Mouse (Mus musculus): ENCODE measurements around the gene Lrrc8c. TPM values are rescaled to one million over a fixed set of nuclear protein-coding genes. Genes with fewer than 3 reads are reported as not detected.
A peak's percentile ranks its signal among the peaks of the same experiment; 100 is the strongest.
"Not testable (repeated sequence)": the region's sequence is repeated elsewhere in the genome, so short reads cannot be mapped to it uniquely, and the experiment has no call there.

The Lrrc8c gene
- total RNA-seq, 2 experiments from 2014 or later: 55.5 to 58.8 TPM

DNA sequence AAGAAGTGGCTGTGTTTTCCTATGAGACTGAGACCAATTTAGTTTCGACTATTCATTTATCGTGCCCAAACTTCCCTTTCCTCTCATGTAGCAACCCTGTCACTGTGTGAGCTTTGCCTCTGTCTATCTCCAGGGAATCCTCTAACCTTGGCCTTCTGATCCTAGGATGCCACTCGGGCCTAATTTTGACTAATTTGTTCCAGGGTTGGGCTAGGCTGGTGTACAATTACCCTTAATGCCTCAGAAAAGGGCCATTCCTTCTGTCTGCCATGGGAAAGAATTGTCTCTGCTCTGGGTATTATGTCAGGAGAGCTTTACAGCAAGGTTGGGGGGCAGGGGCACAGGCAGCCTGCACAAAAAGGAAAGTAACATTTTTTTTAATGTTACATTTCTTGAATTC, 107.2 kb downstream of the Lrrc8c start:
- intact Hi-C loops (cut with DNase I): no loop called here
- no peak for DNase-seq

DNA sequence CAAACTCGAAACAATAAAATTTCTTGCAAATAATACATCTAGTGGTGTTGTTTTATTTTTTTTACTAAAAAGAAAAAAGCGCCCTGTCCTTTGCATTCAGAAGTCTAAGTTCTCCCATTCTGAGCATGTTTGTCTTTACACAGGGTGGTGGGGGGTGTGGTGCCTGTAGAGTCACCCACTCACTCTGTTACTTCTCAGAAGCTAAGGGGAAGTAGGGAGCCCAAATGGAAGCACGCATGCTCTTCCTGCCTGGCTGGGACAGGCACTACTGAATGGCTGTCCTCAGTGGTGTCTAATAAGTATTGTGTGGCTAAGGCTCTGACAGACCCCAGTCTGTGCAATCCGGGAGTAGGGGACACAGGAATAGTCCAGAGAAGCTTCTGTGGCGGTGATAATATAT, 107.9 kb downstream of the Lrrc8c start:
- no peak for DNase-seq

DNA sequence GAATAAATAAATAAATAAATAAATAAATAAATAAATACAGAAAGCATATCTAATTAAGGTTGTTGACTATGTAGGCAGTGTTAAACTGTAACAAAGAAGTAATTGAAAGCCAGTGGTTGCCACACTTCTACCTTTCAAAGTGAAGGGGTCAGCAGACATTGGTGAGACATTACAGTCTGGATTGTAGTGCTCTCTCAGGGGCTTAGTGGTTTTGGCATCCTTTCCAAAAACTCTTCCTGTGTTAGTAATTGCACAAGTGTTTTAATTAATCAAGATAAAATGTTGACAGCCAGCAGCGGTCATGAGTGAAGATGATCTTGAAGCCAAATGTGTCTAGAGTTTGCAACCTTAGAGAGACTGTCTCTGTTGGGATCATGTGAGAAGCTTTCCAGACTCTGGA, 110.8 kb downstream of the Lrrc8c start:
- DNase-seq: no peak
- intact Hi-C loops (cut with DNase I): no loop called here

More for the DNA sequence above, 107.9 kb downstream of the Lrrc8c start:
- intact Hi-C loops (cut with DNase I): no loop called here

DNA sequence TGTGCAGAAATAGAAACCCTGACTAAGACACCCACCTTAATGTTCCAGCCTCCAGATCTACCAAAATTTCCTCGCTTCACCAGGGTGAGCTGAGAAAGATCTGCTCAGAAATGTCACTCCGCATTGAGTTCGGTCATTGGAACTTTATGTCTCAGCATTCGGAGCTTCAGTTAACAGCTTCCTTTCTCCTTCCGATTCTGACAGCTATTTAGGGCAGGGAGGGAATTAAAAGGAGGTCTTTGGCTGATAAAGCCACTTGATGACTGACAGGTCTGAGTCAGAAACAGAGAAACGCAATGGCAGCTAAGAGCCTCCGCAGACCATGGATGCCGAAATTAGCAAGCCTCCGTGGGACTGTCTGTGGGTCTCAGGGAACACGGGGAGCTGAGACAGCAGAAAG, 112.9 kb downstream of the Lrrc8c start:
- DNase-seq: no peak
- intact Hi-C loops (cut with DNase I): no loop called here

DNA sequence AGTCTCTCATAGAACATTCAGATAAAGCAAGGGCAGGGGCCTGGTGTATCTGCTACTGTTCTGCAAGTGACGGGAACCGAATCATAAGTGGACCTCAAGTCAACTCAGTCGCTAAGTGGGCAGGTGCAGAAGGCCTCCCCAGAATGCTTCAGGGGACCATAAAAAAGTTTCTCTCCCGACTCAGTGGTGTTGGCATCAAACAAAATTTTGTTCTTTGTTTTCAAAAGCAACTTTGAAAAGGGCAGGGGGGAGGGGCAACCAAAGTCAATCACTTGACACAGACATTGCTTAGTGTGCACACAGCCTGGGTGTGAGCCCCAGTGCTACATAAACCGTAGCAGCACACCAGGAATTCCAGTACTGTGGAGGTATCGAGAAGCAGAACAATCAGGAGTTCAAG, 116.4 kb downstream of the Lrrc8c start:
- no peak for DNase-seq
- intact Hi-C loops (cut with DNase I): no loop called here

DNA sequence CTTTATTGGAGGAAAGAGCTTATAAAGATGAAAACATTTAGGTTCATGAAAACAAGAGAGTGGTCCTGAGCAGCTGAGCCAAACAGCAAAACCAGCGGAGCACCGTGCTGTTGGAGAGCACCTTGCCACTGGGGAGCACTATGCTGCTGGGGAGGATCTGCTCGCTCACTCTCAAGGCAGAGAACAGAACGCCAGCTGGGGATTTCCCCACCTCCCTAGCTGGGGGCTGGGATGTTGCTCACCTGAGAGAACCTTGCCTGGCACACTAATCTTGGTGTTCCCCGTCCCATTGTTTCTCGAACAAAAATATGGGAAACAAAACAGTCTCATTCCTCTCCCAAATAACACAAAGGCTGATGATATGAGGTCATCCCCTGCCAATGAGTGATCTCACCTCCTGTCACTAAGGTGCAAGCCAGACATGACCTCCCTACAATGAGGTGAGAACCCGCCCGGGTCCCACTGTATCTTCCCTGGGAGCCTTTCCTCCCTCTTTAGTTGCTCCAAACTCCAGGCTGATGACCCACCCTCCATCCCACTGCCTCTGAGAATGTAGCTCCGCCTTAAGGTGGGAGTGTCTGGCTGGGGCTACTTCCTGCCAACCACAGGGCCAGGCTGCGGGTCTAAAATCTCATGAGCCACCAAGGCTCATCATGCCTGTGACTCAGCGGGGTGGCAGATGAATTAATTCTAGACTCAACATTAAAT, 117.5 kb downstream of the Lrrc8c start:
- intact Hi-C loops (cut with DNase I): no loop called here
- DNase-seq: peak in 1 of 2 experiments; percentile 40

DNA sequence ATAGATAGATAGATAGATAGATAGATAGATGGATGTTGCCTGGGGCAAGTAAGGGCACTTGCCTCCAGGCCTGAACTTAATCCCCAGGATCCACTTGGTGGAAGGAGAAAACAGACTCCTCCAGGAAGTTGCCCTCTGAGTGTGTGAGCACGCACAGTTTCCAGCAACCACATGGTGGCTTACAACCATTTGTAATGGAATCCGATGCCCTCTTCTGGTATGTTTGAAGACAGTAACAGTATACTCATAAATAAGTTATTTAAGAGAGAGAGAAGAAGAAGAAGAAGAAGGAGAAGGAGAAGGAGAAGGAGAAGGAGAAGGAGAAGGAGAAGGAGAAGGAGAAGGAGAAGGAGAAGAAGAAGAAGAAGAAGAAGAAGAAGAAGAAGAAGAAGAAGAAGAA, 119.1 kb downstream of the Lrrc8c start:
- intact Hi-C loops (cut with DNase I): not testable (repeated sequence)

DNA sequence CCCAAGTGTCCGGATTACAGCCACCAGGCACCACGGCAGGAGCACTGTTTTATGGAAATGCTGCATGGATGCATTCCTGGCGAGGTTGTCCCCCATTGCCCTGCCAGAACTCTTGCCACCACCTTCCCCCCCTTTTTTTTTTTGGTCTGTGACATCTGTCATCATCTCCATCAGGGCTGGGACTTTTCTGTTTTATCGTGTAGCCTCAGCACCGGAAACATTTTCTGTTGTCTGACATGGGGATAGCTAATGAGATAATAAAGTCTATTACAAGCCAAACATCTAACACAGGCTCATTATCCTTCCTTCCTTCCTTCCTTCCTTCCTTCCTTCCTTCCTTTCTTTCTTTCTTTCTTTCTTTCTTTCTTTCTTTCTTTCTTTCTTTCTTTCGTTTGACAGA, 119.7 kb downstream of the Lrrc8c start:
- intact Hi-C loops (cut with DNase I): no loop called here
- DNase-seq: no peak

More for the DNA sequence above, 119.1 kb downstream of the Lrrc8c start:
- DNase-seq: not testable (repeated sequence)

DNA sequence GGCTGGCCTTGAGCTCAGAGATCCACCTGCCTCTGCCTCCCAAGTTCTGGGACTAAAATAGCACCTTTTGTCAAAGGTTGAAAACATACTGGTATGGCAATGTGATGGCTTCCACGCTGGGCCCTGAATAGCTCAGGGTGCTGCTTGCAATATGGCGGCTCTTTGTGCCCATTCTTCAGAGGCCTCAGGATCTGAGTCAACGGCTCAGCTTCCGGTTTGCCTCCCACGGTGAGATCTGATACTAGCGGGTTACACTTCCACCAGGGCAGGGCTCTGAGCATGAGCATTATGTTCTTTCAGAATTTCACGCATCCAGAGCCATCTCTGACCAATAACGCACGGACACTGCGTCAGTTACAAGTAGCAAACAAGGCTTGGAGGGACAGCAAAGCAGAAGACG, 120.2 kb downstream of the Lrrc8c start:
- no peak for DNase-seq
- intact Hi-C loops (cut with DNase I): no loop called here

DNA sequence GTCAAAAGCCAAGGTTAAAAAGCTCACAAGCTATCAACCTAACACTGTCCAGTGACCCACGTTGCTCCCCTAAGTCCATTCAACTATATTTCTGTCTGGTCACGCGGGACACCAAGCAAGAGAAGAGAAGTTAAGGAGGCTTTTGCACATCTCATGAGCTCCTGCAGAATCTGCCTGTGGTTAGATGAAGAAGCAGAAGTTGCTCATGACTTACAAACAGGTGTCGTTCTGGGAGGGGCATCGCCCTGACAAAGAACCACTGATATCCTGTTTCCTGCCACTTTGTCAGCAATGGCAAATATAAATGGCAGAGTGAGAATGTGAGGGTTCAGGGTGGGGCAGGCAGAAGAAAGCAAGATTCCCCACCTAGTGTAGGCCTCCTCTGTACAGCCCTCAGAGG, 123.3 kb downstream of the Lrrc8c start:
- intact Hi-C loops (cut with DNase I): no loop called here
- DNase-seq: no peak

DNA sequence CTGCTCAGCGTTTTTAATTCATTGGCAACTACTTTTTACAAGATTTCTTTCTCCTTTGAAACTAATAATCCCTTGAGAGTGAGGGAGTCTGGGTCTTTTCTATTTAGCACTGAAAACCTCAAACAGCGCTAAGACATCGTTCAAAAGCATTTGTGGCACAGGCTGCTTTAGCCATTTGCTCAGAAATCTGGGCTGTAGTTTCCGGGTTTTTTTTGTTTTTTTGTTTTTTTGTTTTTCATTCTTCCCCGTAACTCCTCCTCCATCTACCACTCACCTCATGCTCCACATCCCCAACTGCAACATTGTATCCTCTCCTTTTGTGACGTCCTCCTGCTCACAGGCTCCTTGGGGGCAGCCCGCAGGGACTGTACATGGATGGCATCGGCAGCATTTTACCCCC, 124.1 kb downstream of the Lrrc8c start:
- intact Hi-C loops (cut with DNase I): no loop called here
- no peak for DNase-seq

DNA sequence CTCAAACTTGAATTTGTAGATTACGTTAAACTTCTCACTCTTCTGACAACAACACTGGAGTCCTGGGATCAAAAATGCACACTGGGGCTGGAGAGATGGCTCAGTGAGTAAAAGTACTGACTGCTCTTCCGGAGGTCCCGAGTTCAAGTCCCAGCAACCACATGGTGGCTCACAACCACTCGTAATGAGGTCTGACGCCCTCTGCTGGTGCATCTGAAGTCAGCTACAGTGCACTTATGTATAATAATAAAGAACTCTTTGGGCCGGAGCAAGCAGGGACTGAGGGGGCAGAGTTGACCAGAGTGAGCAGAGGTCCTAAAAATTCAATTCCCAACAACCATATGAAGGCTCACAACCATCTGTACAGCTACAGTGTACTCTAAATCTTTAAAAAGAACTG, 125.0 kb downstream of the Lrrc8c start:
- intact Hi-C loops (cut with DNase I): no loop called here
- no peak for DNase-seq

DNA sequence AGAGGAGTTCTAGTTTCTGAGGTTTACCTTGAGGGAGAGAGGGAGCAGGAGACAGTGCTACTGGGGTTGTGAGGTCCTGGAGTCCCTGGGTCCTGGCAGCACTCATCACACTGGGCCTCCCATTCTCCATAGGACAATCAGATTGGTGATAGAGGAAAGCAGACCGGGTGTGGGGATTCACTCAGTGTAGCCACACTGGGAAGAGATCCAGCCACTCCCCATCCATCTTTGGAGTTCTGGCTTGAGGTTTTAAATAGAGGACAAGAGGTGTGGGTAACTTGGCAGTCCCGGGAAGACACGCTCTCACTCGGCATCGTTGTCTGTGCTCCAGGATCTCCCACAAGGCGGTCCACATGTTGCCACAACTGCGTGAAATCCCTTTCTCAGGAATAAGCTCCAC, 127.9 kb downstream of the Lrrc8c start:
- DNase-seq: no peak
- intact Hi-C loops (cut with DNase I): no loop called here

DNA sequence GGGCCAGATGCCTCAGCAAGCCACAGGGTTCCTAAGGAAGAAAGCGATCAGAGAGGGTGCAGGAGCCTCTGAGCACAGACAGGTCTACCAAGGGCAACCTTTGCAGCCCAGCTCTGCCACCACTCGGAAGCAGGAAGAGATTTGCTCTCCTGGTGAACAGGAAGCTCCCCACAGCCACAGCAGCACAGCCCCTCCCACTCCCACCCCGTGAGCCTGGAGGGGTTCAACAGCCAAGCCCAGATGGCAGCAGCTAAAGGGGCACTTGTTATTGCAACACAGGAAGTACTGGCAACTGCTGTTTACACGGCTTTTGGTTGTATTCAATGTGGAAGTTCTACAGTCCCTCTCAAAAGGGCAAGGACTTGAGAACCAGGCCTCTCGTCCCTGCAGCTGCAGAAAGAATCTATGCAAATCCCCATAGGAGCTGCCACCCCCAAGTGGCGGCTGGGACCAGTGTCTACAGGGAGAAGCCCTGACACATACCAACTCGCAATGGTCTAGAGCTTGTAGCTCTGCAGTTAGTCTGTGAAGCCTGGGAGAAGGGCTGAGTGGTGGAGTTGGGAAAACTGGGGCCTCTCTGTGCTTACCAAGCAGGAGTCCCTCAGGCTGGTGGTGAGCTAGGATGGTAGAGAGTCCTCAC, 129.6 kb downstream of the Lrrc8c start:
- peak; percentile 47 to 53 for DNase-seq

DNA sequence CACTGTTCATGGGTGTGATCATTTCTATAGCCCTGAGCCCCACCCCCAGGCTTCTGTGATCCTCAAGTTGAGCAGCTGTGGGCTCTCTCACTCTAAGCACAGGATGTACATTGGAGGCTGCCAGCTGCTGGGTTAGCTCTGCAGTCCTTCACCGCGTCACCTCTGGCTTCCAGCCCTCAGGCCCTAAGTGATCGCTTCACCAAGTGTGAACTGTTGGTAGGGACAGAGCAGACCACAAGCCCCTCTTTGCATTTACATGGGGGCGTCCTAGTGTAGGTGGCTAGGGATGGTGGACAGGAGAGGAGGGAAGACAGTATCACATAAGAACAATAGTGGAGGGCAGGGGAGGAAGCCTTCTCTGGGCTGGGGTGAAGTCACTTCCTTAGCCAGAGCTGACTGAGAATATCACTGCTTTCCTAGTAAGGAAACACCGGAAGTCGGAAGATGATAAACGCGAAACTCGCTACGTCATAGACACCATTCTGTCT, 130.4 kb downstream of the Lrrc8c start:
- intact Hi-C loops (cut with DNase I): loop anchor here (2.0 to 10.0 kb wide), 3 partner anchors 29 to 665 kb away; partner anchors contain the start of gene Abcg3
- DNase-seq: peak; percentile 67 to 75

More for the DNA sequence above, 129.6 kb downstream of the Lrrc8c start:
- intact Hi-C loops (cut with DNase I): loop anchor here (2.0 kb wide), 1 partner anchor 28 kb away; no protein-coding TSS in a partner anchor

DNA sequence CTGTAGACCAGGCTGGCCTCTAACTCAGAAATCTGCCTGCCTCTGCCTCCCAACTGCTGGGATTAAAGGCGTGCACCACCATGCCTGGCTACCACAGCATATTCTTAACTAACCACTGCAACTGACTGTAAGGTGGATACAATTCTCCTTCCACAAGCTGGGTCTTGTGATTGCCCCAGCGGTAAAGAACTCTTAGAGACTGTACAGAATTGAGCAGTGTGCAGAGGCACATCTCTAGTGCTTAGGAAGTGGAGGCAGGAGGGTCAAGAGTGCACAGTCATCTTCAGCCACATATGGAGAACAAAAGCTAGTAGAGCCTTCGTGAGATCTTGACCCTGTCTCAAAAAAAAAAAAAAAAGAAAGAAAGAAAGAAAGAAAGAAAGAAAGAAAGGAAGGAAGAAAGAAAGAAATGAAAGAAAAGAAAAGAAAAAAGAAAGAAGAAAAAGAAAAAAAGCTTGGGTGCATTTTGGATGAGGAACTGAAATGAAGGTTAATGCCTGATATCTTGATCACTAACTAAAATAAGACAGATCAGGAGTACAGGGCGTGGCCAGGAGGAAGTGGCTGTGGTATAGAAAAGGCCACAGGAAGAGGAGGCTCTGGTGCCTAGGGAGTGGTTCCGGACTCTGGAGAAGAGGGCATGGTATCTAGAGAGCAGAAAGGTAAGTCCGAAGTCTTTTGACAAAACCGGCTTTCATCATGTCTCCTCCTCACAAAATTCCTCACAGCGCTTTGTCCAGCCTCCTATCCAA, 131.7 kb downstream of the Lrrc8c start:
- no peak for DNase-seq

DNA sequence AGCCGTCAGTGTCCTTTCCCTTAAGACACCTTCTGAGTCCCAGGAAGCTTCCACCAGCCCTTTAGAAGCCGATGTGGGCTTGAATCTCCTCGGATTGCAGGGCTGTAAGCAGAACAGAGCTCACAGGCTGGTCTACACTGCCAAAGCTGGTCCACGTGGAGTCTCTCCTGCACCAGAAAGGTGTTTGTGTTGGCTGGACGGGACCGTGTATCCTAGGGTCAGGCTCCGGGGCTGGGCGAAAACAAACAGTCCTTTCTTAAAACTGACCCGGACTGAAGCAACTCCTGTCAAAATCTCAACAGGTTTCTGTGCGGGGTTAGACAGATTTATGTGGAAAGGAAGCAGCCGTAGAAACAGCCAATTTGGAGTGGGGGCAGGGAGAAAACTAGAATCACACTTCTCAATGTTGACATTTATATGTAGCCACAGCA, 132.4 kb downstream of the Lrrc8c start:
- intact Hi-C loops (cut with DNase I): loop anchor here (5.0 to 10.0 kb wide), 2 partner anchors 64 to 667 kb away; partner anchors contain the start of gene Abcg3
- no peak for DNase-seq

More for the DNA sequence above, 131.7 kb downstream of the Lrrc8c start:
- intact Hi-C loops (cut with DNase I): loop anchor here (5.0 to 10.0 kb wide), 2 partner anchors 64 to 666 kb away; partner anchors contain the start of gene Abcg3

DNA sequence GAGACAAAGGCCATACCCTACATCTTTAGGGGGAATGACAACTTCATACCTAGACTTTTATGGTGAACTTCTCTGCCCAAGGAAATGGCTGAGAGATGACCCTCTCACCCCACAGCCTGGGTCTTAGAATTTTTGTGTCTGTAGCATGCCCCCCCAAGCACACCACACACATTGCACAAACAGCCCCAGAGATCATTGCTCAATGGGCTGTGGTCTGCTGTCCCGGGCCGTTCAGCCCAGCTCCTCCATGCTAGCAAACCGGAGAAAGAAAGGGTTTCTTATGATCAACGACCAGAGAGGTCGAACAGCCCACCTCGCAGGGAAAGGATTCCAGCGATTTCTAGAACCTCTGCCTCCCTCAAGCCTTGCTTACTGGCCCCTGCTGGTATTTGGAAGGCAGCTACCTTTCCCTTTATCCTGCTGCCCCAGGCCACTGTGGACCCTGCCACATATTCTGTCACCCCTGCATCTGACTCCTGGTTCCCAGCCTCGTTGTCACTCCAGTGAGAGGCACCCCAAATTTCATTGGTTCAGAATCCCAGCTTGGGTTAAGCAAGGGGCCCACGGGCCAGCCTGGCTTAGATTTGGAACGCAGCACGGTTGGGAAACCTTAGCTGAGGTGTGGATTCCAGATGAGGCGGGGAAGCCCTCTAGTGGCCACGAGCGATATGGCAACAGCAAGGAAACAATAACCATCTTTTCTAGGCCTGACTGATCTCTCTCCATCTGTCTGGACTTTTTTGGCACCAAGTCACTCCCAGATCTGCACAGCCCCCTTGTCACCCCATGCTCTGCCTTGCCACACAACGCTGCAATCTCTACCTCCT, 135.3 kb downstream of the Lrrc8c start:
- peak; percentile 89 to 92 for DNase-seq
- intact Hi-C loops (cut with DNase I): loop anchor here (1.0 to 10.0 kb wide), 6 partner anchors 67 to 670 kb away; partner anchors contain the start of genes Abcg3 and Lrrc8c

DNA sequence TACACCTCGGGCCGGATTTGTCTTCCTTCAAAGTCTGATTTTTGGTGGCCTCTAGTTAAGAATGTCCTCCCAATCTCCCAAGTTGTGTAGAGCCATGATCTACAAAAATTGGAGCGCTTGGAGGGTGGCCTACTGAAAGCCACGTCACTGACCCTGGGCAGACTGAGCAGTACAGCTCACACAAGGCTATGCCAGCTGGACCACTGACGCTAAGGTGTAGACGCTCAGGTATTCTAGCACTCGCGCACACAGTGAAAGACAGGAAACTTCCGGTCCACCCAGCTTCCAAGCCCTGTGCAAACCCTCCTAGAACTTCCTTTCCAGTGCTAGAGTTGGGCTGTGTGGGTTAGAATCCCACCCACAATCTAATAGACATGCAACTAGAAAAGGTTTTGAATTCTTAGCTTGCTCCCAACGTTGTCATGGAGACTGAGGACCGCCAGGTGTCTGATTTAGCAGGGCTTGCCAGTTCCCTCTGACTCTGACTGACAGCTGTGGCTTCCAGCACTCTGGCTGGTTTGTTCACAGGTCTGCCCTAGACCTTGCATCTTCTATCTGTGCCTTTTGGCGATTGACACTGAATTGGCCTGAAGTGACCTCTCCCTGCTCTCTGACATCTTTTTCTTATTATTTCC, 136.0 kb downstream of the Lrrc8c start:
- DNase-seq: no peak
- intact Hi-C loops (cut with DNase I): loop anchor here (2.0 to 10.0 kb wide), 2 partner anchors 256 to 670 kb away; partner anchors contain the start of gene Abcg3

DNA sequence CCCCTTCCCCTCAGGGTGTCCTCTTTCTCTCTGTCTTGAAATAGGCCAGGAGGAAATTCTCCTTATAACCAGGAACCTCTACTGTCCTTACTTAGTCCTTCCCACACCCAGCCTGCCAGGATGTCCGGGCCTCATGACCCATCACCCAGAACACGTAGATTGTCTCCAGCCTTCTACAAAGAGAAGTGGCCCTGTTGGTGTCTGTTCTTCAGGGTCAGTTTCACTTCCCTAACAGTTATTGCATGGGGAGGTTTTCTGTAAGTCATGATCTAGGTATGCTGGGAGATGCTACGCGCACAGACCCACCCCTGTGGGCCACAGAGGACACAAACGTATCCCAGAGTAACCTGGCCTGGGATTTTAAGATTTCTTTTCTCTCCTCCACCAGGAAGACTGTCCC, 142.7 kb downstream of the Lrrc8c start:
- intact Hi-C loops (cut with DNase I): no loop called here
- no peak for DNase-seq

Data from heart, postnatal 10 days (tissue).